Mouse (Mus musculus): ENCODE results near the gene Lingo3. TPM values are rescaled to one million over a fixed set of nuclear protein-coding genes. Genes with fewer than 3 reads are reported as not detected.

Lingo3 gene
- total RNA-seq (2017), result not detected in 3 replicates

- ATAC-seq (replicated peaks; ENCODE audit: insufficient number of reproducible peaks, low FRiP score, low TSS enrichment, poor library complexity, severe bottlenecking), result no peak
Measured at GRCm38 (mm10) chr10:80843931-80844547, at the start of gene Lingo3. Gene Lingo3 (minus strand): TSS chr10:80844039.

GRCm38 (mm10) chr10:80887181-80887580 is 43.3 kb upstream of the Lingo3 start:
- ATAC-seq (replicated peaks; ENCODE audit: insufficient number of reproducible peaks, low FRiP score, low TSS enrichment, poor library complexity, severe bottlenecking), result no peak

DNA sequence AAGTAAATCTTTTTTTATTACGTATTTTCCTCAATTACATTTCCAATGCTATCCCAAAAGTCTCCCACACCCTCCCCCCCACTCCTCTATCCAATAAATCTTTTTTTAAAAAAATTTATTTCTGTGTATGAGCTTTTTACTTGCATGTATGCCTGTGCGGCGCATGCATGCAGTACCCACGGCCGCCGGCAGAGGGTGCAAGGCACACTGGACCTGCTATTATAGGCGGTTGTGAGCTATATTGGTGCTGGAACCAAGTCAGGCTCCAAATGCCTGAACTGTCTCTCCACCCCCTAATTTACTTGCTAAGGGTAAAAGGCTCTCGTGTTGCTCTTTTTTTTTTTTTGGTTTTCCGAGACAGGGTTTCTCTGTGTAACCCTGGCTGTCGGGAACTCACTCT is 37.5 kb upstream of the Lingo3 start:
- ATAC-seq (replicated peaks; ENCODE audit: insufficient number of reproducible peaks, low FRiP score, low TSS enrichment, poor library complexity, severe bottlenecking), result peak; percentile 54; the same call in 1 of the 2 replicates

GRCm38 (mm10) chr10:80880901-80881300 is 37.1 kb upstream of the Lingo3 start:
- ATAC-seq (replicated peaks; ENCODE audit: insufficient number of reproducible peaks, low FRiP score, low TSS enrichment, poor library complexity, severe bottlenecking), result no peak

GRCm38 (mm10) chr10:80880131-80880641 is 36.3 kb upstream of the Lingo3 start:
- peak; percentile 65 for ATAC-seq (replicated peaks; ENCODE audit: insufficient number of reproducible peaks, low FRiP score, low TSS enrichment, poor library complexity, severe bottlenecking)

DNA sequence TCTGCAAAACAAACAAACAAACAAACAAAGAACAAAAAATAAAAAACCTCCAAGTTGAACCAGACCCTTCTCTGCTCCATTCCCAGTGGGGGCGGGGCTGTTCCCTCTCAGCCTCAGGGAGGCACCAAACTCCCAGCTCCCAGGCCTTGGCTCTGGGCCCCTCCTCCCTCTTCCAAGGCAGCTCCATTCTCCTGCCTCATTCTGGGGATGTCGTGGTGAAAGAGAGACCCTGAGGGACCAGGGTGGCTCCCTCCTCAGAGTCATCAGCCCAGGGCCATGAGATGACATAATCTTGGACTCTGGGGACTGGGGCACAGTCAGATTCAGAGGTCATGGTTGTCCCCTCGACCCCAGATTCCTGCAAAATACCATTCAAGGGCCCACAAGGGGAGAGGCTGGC is 32.8 kb upstream of the Lingo3 start:
- ATAC-seq (replicated peaks; ENCODE audit: insufficient number of reproducible peaks, low FRiP score, low TSS enrichment, poor library complexity, severe bottlenecking), result no peak

GRCm38 (mm10) chr10:80876028-80876427 is 32.2 kb upstream of the Lingo3 start:
- ATAC-seq (replicated peaks; ENCODE audit: insufficient number of reproducible peaks, low FRiP score, low TSS enrichment, poor library complexity, severe bottlenecking), result 0 out of 2 replicates have a peak, but pooled peaks have one; percentile 53

GRCm38 (mm10) chr10:80874035-80874434 is 30.2 kb upstream of the Lingo3 start:
- no peak for ATAC-seq (replicated peaks; ENCODE audit: insufficient number of reproducible peaks, low FRiP score, low TSS enrichment, poor library complexity, severe bottlenecking)

- ATAC-seq (replicated peaks; ENCODE audit: insufficient number of reproducible peaks, low FRiP score, low TSS enrichment, poor library complexity, severe bottlenecking), result no peak
Measured at GRCm38 (mm10) chr10:80871581-80871980, 27.7 kb upstream of the Lingo3 start, which contains the start of gene Tmprss9. Gene Tmprss9 (plus strand): TSS chr10:80871848.

- no peak for ATAC-seq (replicated peaks; ENCODE audit: insufficient number of reproducible peaks, low FRiP score, low TSS enrichment, poor library complexity, severe bottlenecking)
Measured at GRCm38 (mm10) chr10:80870993-80871392, 27.2 kb upstream of the Lingo3 start.

DNA sequence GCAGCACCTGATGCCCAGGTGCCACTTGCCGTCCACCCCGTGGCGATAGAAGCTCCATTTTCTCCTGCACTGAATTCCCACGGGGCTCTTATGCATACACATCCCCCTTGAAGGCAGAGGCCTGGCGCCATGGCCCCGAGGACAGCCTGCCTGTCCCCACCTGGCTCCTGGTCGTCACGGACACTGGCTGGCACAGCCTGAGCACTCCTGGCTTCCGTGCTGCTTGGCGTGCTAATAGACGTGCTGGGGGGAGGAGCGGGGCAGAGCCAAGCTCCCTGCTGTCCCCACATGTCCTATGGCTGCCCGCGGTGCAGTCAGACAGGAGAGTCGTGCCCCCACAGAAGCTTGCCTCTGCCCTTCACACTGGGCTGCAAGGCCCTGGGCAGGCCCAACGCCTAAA is 20.6 kb upstream of the Lingo3 start:
- ATAC-seq (replicated peaks; ENCODE audit: insufficient number of reproducible peaks, low FRiP score, low TSS enrichment, poor library complexity, severe bottlenecking), result no peak

- ATAC-seq (replicated peaks; ENCODE audit: insufficient number of reproducible peaks, low FRiP score, low TSS enrichment, poor library complexity, severe bottlenecking), result no peak
Measured at GRCm38 (mm10) chr10:80862305-80862704, 18.5 kb upstream of the Lingo3 start.

DNA sequence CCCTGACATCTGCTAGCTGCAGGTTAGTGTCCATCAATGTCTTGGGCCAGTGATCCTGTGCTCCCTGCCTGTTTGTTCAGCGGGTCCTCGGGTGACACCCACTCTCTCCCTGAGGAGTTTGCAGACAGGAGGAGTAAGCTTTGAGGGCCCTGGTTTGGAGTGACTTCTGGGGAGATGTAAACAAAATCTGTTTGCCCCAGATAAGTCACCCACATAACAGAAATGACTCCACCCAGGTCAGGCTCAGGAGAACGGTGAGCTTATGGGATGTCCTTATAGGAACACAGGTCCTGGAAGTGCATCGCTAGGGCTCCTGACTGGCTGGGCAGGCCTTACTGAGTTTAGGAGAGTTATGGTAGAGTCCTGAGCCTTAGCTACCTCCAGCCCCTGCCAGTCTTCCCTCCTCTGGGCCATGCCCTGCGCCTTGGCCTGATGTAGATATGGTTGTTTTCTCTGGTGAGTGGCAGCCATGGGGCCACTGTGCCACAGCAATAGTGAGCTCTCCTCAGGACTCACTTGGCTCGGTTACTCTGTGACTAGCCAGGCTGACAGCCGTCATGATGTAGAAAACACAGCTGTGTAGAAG is 14.6 kb upstream of the Lingo3 start:
- ATAC-seq (replicated peaks; ENCODE audit: insufficient number of reproducible peaks, low FRiP score, low TSS enrichment, poor library complexity, severe bottlenecking), result no peak

- ATAC-seq (replicated peaks; ENCODE audit: insufficient number of reproducible peaks, low FRiP score, low TSS enrichment, poor library complexity, severe bottlenecking), result no peak
Measured at GRCm38 (mm10) chr10:80857848-80858247, 14.0 kb upstream of the Lingo3 start.

DNA sequence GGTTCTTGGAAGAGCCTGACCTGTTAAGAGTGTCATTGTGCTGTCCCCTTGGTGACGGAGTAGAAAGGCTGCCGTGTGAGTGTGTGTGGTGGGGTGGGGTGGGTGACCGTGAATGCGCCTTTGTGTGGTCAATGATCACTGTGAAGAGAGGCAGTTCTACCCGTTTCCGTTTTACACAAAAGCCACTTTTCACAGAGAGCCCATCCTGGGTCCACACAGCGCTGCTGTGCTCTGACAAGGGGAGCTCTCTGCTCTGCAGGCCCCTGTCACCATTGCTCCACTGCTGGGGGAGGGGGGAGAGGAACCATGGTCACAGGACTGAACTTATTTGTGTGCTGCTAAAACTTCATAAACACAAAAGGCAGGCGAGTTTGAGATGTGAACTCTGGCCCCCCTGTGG is 13.5 kb upstream of the Lingo3 start:
- ATAC-seq (replicated peaks; ENCODE audit: insufficient number of reproducible peaks, low FRiP score, low TSS enrichment, poor library complexity, severe bottlenecking), result no peak

DNA sequence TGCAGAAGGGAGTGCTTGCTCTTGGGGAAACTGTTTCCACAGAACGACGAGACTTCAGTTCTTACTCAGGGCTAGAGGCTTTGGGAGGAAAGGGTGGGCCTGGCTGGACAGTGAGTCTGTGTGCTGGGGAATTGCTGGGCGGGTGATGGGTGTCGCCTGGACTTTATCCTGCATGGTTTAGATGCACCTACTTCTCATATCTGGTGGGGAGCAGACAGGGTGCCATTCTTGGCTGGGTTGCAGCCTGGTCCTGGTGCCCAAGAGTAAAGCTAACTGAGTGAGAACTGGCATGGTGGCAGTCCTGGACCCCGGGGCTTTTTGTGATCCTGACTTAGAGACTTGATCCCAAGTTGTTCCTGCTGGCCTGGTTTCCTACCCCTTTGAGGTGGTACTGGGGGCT is 13.1 kb upstream of the Lingo3 start:
- ATAC-seq (replicated peaks; ENCODE audit: insufficient number of reproducible peaks, low FRiP score, low TSS enrichment, poor library complexity, severe bottlenecking), result no peak

DNA sequence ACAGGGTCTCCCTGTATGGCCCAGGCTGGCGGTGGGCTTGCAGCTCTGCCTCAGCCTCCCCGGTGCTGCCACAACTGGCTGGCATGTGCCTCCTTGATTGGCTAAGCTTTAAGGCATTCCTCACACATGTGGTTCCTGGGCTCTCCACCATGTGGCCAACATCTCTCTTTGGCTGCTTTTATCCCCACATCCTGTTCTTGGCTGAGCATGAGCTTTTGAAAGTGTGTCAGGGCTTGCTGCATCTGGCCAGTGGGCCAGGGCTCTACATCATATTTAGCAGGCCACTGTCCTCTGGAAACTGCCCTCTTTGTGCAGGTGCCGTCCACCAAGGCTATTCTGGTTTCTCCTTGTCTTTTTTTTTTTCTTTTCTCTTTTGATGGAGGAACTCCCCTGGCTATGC is 12.4 kb upstream of the Lingo3 start:
- no peak for ATAC-seq (replicated peaks; ENCODE audit: insufficient number of reproducible peaks, low FRiP score, low TSS enrichment, poor library complexity, severe bottlenecking)

DNA sequence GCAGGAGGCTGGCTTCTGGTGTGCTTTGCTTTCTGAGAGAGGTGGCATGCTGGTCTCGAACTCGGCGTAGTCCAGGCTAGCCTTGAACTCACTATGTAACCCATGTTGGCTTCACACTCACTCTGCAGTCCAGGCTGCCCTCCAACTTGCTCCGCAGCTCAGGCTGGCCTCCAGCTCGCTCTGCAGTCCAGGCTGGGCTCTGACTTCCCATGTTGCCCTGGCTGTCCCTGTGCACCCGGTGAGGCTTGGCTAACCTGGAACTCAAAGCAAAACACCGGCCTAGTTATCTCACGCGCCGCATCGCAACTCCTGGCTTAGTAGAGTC is 11.9 kb upstream of the Lingo3 start:
- no peak for ATAC-seq (replicated peaks; ENCODE audit: insufficient number of reproducible peaks, low FRiP score, low TSS enrichment, poor library complexity, severe bottlenecking)

DNA sequence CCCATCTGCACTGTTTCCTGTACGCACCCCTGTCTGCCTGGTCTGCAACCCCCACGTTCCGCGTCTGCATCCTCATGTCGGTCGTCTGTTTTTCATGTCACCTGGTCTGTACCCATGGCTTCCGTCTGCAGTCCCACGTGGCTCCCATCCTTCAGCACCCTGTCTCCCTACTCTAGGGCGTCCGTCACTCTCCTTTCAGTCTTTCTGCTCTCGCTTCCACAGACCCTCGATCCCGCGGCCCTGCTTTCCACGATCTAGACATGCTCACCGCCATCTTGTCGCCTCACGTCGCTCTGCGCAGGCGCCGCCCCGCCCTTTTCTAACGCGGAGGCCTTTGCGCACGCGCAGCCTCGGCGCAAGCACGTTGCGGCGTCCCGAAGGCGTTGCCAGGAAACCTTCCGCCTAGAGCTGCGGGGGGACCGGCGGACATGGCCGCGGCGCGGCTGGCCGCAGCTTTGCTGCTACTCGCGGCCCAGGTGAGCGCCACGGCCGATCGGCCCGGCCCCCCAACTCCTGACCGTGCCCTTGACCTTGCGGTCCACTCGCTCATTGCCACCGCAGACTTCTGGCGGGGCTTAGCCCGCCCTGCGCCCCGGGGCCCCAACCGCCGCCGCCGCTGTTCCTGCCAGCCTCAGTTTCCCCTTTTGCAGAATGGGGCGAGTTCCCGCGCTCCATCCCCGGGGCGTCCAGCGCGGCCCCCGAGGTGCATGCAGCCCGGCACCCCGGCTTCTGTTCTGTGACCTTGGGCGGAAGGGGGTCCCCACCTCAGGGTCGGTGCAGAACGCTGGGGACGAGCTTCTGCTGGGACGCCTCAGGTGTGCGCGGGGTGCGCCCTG is 11.3 kb upstream of the Lingo3 start, which contains the start of the genes Lsm7 and Sppl2b:
Lsm7 (minus strand) TSS at position 297 of the 836 bp plus-strand sequence.
Sppl2b (plus strand) TSS at position 363 of the 836 bp plus-strand sequence.
- ATAC-seq (replicated peaks; ENCODE audit: insufficient number of reproducible peaks, low FRiP score, low TSS enrichment, poor library complexity, severe bottlenecking), result peak; percentile 71
